Mouse (Mus musculus): ENCODE measurements around the gene Fam186b. TPM values are rescaled to one million over a fixed set of nuclear protein-coding genes. Genes with fewer than 3 reads are reported as not detected.

The Fam186b gene
- polyA plus RNA-seq, 1 experiment, result 0.06 TPM

DNA sequence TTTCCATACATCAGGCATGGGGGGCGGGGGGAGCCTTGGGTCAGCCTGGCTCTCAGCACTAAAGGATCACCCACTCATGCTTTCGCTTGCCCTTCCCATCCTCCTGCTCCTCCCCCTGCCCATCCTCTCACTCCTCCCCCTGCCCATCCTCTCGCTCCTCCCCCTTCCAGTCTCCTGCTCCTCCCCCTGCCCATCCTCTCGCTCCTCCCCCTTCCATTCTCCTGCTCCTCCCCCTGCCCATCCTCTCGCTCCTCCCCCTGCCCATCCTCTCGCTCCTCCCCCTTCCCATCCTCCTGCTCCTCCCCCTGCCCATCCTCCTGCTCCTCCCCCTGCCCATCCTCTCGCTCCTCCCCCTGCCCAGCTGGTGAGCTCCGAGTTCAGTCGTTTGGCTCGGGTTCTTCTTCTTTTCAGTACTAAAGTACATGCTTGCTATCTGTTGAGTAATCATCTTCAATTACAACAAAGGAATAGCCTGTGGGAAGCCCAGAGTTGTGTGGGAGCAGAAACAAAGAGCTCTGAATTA, 35.9 kb downstream of the Fam186b start:
- no peaks in the 10 kb centered on the region for H3K79me2 ChIP-seq (ENCODE audit: control insufficient read depth, insufficient read depth)
- no peak overlapping the region for H3K4me3 ChIP-seq
- TF ChIP-seq TCF12 (IDR thresholded peaks at IDR 0.05; ENCODE audit: insufficient read depth, poor library complexity, severe bottlenecking) (no peak), POLR2A (IDR thresholded peaks at IDR 0.05; ENCODE audit: insufficient read length, low read depth) (peak; percentile 56), CEBPB (IDR thresholded peaks at IDR 0.05; ENCODE audit: insufficient read depth, poor library complexity, severe bottlenecking) (no peak), SRF (IDR thresholded peaks at IDR 0.05; ENCODE audit: control insufficient read depth, insufficient read length, low read depth) (no peak), MYOG (IDR thresholded peaks at IDR 0.05; ENCODE audit: control insufficient read depth in 1 of 3, insufficient read depth in 1 of 3, insufficient read length in 2 of 3, low read depth in 2 of 3) (peak in 1 of 3 experiments; percentile 34), POLR2AphosphoS2 (IDR thresholded peaks at IDR 0.05; ENCODE audit: insufficient read length, low read depth) (peak; percentile 68), TCF3 (IDR thresholded peaks at IDR 0.05; ENCODE audit: insufficient read length, low read depth) (no peak), REST (IDR thresholded peaks at IDR 0.05; ENCODE audit: insufficient read depth, insufficient read length) (no peak), MYOD1 (IDR thresholded peaks at IDR 0.05; ENCODE audit: control insufficient read depth in 1 of 3, insufficient read length in 2 of 3, low read depth in 2 of 3) (peak in 1 of 3 experiments; percentile 28), MAX (IDR thresholded peaks at IDR 0.05; ENCODE audit: low read depth) (no peak), E2F4 (IDR thresholded peaks at IDR 0.05; ENCODE audit: insufficient read depth) (no peak), USF1 (IDR thresholded peaks at IDR 0.05; ENCODE audit: low read depth) (no peak)
- no peaks in the 10 kb centered on the region for H3K27me3 ChIP-seq (ENCODE audit: control insufficient read depth, insufficient read depth, insufficient read length)
- H3ac ChIP-seq (ENCODE audit: control insufficient read depth, insufficient read length), result no peak overlapping the region
- H3K36me3 ChIP-seq (ENCODE audit: control insufficient read depth, insufficient read depth), result no peaks in the 10 kb centered on the region
- H3K4me2 ChIP-seq (ENCODE audit: low read depth), result peak overlapping the region; percentile 95

DNA sequence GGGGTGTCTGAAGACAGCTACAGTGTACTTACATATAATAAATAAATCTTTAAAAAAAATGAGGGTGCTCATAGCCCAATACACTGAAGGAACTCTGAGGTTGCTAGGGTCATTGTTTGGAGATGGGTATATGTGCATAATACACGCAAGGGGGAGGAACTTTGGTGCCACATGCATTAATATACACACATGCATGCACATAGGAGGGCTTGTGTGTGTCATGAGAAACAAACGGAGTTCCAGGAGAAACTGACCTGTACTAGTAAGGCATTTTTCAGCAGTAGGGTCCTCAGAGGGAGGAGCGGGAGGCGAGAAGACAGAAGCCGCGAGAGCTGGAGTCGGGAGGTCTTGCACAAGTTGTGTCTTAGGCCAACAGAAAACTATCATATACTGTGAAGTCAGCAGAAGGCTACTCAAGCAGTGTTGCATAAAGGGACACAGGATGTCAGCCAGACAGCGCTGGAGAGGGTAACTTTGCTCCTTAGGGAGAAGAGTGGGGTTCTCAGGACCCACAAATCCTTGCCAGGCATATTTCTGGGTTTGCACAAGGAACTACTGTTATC, 36.4 kb downstream of the Fam186b start:
- no peak overlapping the region for H3K4me3 ChIP-seq

DNA sequence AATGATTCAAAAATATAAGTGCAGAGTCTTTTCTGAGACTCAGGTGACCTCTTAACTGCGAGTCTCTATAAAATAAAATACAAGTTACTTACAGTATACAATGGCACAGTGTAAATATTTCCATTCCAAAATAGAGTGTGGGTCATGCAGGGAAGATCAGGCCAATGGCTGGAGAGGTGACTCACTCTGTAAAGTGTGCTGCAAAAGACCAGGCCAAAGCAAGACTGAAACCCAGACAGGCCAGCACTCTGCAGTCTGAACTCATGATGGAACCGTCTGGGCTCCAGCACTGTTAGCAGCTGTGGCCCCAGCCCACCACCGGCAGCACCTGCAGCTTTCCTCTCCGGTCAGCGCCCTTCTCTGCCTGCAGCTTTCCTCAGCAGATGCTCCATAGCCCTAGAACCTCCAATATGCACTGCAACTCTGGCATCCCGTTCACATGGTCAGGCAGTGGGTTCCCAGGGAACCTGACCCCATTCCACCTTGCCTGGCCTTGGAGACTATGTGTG, 40.4 kb downstream of the Fam186b start:
- no peak for TF ChIP-seq E2F4 (IDR thresholded peaks at IDR 0.05; ENCODE audit: insufficient read depth)
- no peak for TF ChIP-seq TCF12 (IDR thresholded peaks at IDR 0.05; ENCODE audit: insufficient read depth, poor library complexity, severe bottlenecking)
- TF ChIP-seq POLR2AphosphoS2 (IDR thresholded peaks at IDR 0.05; ENCODE audit: insufficient read length, low read depth), result peak; percentile 44
- no peak for TF ChIP-seq REST (IDR thresholded peaks at IDR 0.05; ENCODE audit: insufficient read depth, insufficient read length)
- TF ChIP-seq MYOD1 (IDR thresholded peaks at IDR 0.05; ENCODE audit: control insufficient read depth in 1 of 3, insufficient read length in 2 of 3, low read depth in 2 of 3), result peak in 2 of 3 experiments; percentile 59 to 90
- TF ChIP-seq POLR2A (IDR thresholded peaks at IDR 0.05; ENCODE audit: insufficient read length, low read depth), result peak; percentile 40
- TF ChIP-seq MAX (IDR thresholded peaks at IDR 0.05; ENCODE audit: low read depth), result no peak
- TF ChIP-seq SRF (IDR thresholded peaks at IDR 0.05; ENCODE audit: control insufficient read depth, insufficient read length, low read depth), result no peak
- TF ChIP-seq MYOG (IDR thresholded peaks at IDR 0.05; ENCODE audit: control insufficient read depth in 1 of 3, insufficient read depth in 1 of 3, insufficient read length in 2 of 3, low read depth in 2 of 3), result peak in 2 of 3 experiments; percentile 57 to 84
- no peak overlapping the region for H3ac ChIP-seq (ENCODE audit: control insufficient read depth, insufficient read length)
- no peak overlapping the region for H3K4me3 ChIP-seq
- H3K4me2 ChIP-seq (ENCODE audit: low read depth), result peak overlapping the region; percentile 5
- H3K79me2 ChIP-seq (ENCODE audit: control insufficient read depth, insufficient read depth), result peaks cover 10% of the 10 kb centered on the region
- H3K27me3 ChIP-seq (ENCODE audit: control insufficient read depth, insufficient read depth, insufficient read length), result no peaks in the 10 kb centered on the region
- no peaks in the 10 kb centered on the region for H3K36me3 ChIP-seq (ENCODE audit: control insufficient read depth, insufficient read depth)

More for the DNA sequence above, 36.4 kb downstream of the Fam186b start:
- Histone ChIP-seq H3K36me3 (ENCODE audit: control insufficient read depth, insufficient read depth) (no peaks in the 10 kb centered on the region), H3ac (ENCODE audit: control insufficient read depth, insufficient read length) (no peak overlapping the region), H3K27me3 (ENCODE audit: control insufficient read depth, insufficient read depth, insufficient read length) (no peaks in the 10 kb centered on the region), H3K4me2 (ENCODE audit: low read depth) (peak overlapping the region; percentile 77), H3K79me2 (ENCODE audit: control insufficient read depth, insufficient read depth) (no peaks in the 10 kb centered on the region)
- TF ChIP-seq MAX (IDR thresholded peaks at IDR 0.05; ENCODE audit: low read depth) (no peak), MYOD1 (IDR thresholded peaks at IDR 0.05; ENCODE audit: control insufficient read depth in 1 of 3, insufficient read length in 2 of 3, low read depth in 2 of 3) (no peak), REST (IDR thresholded peaks at IDR 0.05; ENCODE audit: insufficient read depth, insufficient read length) (no peak), TCF12 (IDR thresholded peaks at IDR 0.05; ENCODE audit: insufficient read depth, poor library complexity, severe bottlenecking) (no peak), CEBPB (IDR thresholded peaks at IDR 0.05; ENCODE audit: insufficient read depth, poor library complexity, severe bottlenecking) (no peak), SRF (IDR thresholded peaks at IDR 0.05; ENCODE audit: control insufficient read depth, insufficient read length, low read depth) (no peak), E2F4 (IDR thresholded peaks at IDR 0.05; ENCODE audit: insufficient read depth) (no peak), USF1 (IDR thresholded peaks at IDR 0.05; ENCODE audit: low read depth) (no peak), TCF3 (IDR thresholded peaks at IDR 0.05; ENCODE audit: insufficient read length, low read depth) (no peak), POLR2A (IDR thresholded peaks at IDR 0.05; ENCODE audit: insufficient read length, low read depth) (no peak), POLR2AphosphoS2 (IDR thresholded peaks at IDR 0.05; ENCODE audit: insufficient read length, low read depth) (no peak), MYOG (IDR thresholded peaks at IDR 0.05; ENCODE audit: control insufficient read depth in 1 of 3, insufficient read depth in 1 of 3, insufficient read length in 2 of 3, low read depth in 2 of 3) (no peak)

DNA sequence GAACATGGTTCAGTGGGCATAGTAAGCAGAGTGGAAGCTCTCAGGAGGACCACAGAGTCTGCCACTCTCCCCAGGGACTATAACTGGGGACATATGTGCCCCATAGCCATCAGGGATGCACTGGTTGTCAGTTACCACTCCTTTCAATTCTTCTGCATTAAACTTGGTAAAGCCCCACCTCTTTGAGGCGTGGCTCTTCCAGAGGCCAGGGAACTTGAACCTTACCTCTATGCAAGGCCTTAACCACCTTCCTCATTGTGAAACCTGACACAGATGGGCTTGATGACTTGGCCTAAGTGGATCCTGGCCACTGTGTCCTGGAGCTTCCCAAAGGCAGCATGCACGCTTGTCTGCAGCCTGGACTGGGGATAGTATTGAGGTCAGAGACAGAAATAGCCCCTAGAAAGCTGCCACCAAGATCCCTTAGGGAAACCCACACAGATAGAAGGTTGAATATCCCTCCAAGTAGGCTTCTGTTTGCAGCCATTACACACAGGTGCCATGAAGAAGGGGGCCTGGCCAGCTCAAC, 41.1 kb downstream of the Fam186b start:
- Histone ChIP-seq H3K4me2 (ENCODE audit: low read depth) (peak overlapping the region; percentile 86), H3K79me2 (ENCODE audit: control insufficient read depth, insufficient read depth) (peaks cover 13% of the 10 kb centered on the region), H3K4me3 (no peak overlapping the region), H3K36me3 (ENCODE audit: control insufficient read depth, insufficient read depth) (no peaks in the 10 kb centered on the region), H3K27me3 (ENCODE audit: control insufficient read depth, insufficient read depth, insufficient read length) (no peaks in the 10 kb centered on the region), H3ac (ENCODE audit: control insufficient read depth, insufficient read length) (no peak overlapping the region)
- TF ChIP-seq MYOD1 (IDR thresholded peaks at IDR 0.05; ENCODE audit: control insufficient read depth in 1 of 3, insufficient read length in 2 of 3, low read depth in 2 of 3) (peak in 1 of 3 experiments; percentile 38), POLR2A (IDR thresholded peaks at IDR 0.05; ENCODE audit: insufficient read length, low read depth) (peak; percentile 44), MAX (IDR thresholded peaks at IDR 0.05; ENCODE audit: low read depth) (no peak), MYOG (IDR thresholded peaks at IDR 0.05; ENCODE audit: control insufficient read depth in 1 of 3, insufficient read depth in 1 of 3, insufficient read length in 2 of 3, low read depth in 2 of 3) (peak in 1 of 3 experiments; percentile 38)
